Mouse (Mus musculus) hindbrain, embryonic 13.5 days (tissue): ENCODE measurements around the gene Smcr8. TPM values are rescaled to one million over a fixed set of nuclear protein-coding genes. Genes with fewer than 3 reads are reported as not detected.

ENCODE experiments used
- ATAC-seq: fragments of 200-750 bp; cut with Nextera tagmentation; 2 replicates; pipeline ENCODE4 v1.8.0; 2017; ENCODE audit warnings: moderate TSS enrichment; ENCODE audit not compliant: low FRiP score
- H3K27ac ChIP-seq: fragments of 300-500 bp; sonication (generic); 2 replicates; pipeline ENCODE4 v1.5.1; 2015; ENCODE audit warnings: inconsistent platforms, mild to moderate bottlenecking, moderate library complexity
- H3K27me3 ChIP-seq: fragments of 300-500 bp; sonication (generic); 2 replicates; pipeline ENCODE4 v1.6.1; 2015; ENCODE audit warnings: mild to moderate bottlenecking, inconsistent platforms
- H3K36me3 ChIP-seq: fragments of 300-500 bp; sonication (generic); 2 replicates; pipeline ENCODE4 v1.6.1; 2015; ENCODE audit warnings: mild to moderate bottlenecking, inconsistent platforms
- H3K4me1 ChIP-seq: fragments of 300-500 bp; sonication (generic); replicated peaks from 2 replicates; pipeline ENCODE4 v1.6.1; 2015; ENCODE audit warnings: inconsistent platforms
- H3K4me2 ChIP-seq: fragments of 300-500 bp; sonication (generic); 2 replicates; pipeline ENCODE4 v1.6.1; 2015; ENCODE audit warnings: inconsistent platforms, mild to moderate bottlenecking, moderate library complexity
- H3K4me3 ChIP-seq: fragments of 300-500 bp; sonication (generic); 2 replicates; pipeline ENCODE4 v1.5.1; 2015; ENCODE audit warnings: mild to moderate bottlenecking, inconsistent platforms
- H3K9ac ChIP-seq: fragments of 300-500 bp; sonication (generic); 2 replicates; pipeline ENCODE4 v1.6.1; 2015; ENCODE audit warnings: mild to moderate bottlenecking, inconsistent platforms
- H3K9me3 ChIP-seq: fragments of 300-500 bp; sonication (generic); 2 replicates; pipeline ENCODE4 v1.6.1; 2016; ENCODE audit warnings: inconsistent platforms
- WGBS: fragments of 180-500 bp; shearing (Covaris S2); methylation state at CpG from one replicate; pipeline ENCODE4 v1.1.7; 2015; 5-methylcytosine and 5-hydroxymethylcytosine counted together
- polyA plus RNA-seq: library from polyadenylated mRNA; unstranded; fragments of >200 nt; fragmentation: Nextera tagmentation; extraction: Ambion mirVana; gene quantifications from 2 replicates; pipeline ENCODE4 v1.2.1, GENCODE M21; 2015

Gene Smcr8
- 5.9 and 6.5 TPM in 2 replicates for polyA plus RNA-seq

GRCm38 (mm10) chr11:60776829-60777740, at the start of gene Smcr8, which contains the start of gene Top3a:
Gene Smcr8, plus strand, starts transcription at chr11:60777524.
Gene Top3a, minus strand, starts transcription at chr11:60777365.
- Histone ChIP-seq H3K4me3 (peak within 1 kb of the TSS; percentile 81), H3K9me3 (no peaks in the 10 kb centered on the region), H3K36me3 (peaks cover 22% of the 10 kb centered on the region), H3K4me1 (peaks cover 74% of the 10 kb centered on the region), H3K27ac (peak within 1 kb of the TSS; percentile 82), H3K9ac (peak within 1 kb of the TSS; percentile 85), H3K4me2 (peak within 1 kb of the TSS; percentile 86), H3K27me3 (no peaks in the 10 kb centered on the region)
- under 1% methylated on average over 62 of the region's 62 CpGs for WGBS
- ATAC-seq: peak; percentile 100

DNA sequence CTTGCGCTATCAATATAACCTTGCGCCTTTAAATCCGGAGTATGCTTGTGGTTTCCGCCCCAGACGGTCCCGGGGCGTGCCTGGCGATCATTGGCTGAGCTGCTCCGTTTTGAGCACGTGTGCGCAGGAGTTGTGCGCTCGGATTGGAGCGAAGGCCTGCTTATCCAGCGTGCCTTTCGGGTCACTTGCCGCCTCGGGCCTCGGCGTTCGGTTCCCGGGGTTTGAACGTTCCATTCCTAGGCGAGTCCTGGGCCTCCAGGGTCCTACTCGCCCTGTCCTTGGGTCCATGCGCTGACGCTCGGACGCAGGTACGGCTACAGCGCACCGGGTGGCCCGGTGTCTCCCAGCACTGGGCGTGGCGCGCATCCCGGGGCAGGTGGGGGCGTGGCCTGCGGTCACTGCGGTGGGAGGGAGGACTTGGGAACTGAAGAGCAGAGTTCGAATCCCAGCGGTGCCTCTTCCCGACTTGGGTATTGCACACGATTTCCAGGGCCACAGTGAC, 49.0 kb upstream of the Smcr8 start, which contains the start of gene Mief2:
TSS of gene Mief2 (plus strand) at position 139 of the 502 bp plus-strand sequence.
- WGBS: under 1% methylated on average over 44 of the region's 44 CpGs
- Histone ChIP-seq H3K4me3 (peak within 1 kb of the TSS; percentile 71), H3K4me2 (peak within 1 kb of the TSS; percentile 56), H3K9ac (peak within 1 kb of the TSS; percentile 88), H3K4me1 (peaks cover 35% of the 10 kb centered on the region), H3K27me3 (no peaks in the 10 kb centered on the region), H3K36me3 (peaks cover 48% of the 10 kb centered on the region), H3K27ac (peak within 1 kb of the TSS; percentile 91), H3K9me3 (no peaks in the 10 kb centered on the region)
- peak; percentile 94 for ATAC-seq

- peak overlapping the region; percentile 78 for H3K9ac ChIP-seq
- WGBS: 80% methylated on average over 6 of the region's 6 CpGs
- H3K4me1 ChIP-seq: peaks cover 35% of the 10 kb centered on the region
Measured at GRCm38 (mm10) chr11:60729217-60729641, 48.1 kb upstream of the Smcr8 start.

GRCm38 (mm10) chr11:60730169-60730568, 47.2 kb upstream of the Smcr8 start:
- no peak for ATAC-seq
- Histone ChIP-seq H3K4me1 (peaks cover 35% of the 10 kb centered on the region), H3K9ac (no peak overlapping the region), H3K36me3 (peaks cover 41% of the 10 kb centered on the region), H3K27ac (no peak overlapping the region), H3K9me3 (no peaks in the 10 kb centered on the region), H3K27me3 (no peaks in the 10 kb centered on the region), H3K4me3 (no peak overlapping the region), H3K4me2 (no peak overlapping the region)
- 88% methylated on average over 9 of the region's 9 CpGs for WGBS

More at GRCm38 (mm10) chr11:60729217-60729641, 48.1 kb upstream of the Smcr8 start:
- Histone ChIP-seq H3K27me3 (no peaks in the 10 kb centered on the region), H3K27ac (no peak overlapping the region), H3K9me3 (no peaks in the 10 kb centered on the region), H3K4me3 (peak overlapping the region; percentile 71), H3K36me3 (peaks cover 48% of the 10 kb centered on the region), H3K4me2 (peak overlapping the region; percentile 56)
- no peak for ATAC-seq

DNA sequence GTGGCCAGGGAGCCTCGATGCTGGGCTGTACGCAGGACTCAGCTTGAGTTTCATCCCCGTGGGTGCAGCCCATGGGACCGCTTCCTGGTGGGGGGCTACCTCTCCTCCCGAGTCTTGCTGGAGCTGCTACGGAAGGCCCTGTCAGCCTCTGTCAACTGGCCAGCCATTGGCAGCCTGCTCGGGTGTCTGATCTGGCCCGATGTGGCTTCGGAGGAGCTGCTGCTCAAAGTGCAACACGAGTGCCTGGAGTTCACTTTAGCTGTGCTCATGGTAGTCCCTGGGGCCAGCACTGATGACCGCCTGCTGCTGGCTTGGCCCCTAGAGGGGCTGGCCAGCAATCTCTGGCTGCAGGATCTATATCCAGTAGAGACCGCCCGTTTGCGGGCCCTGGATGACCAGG, 46.1 kb upstream of the Smcr8 start:
- peaks cover 25% of the 10 kb centered on the region for H3K4me1 ChIP-seq
- 91% methylated on average over 14 of the region's 14 CpGs for WGBS
- no peak overlapping the region for H3K27ac ChIP-seq
- H3K4me3 ChIP-seq: no peak overlapping the region
- ATAC-seq: no peak
- no peaks in the 10 kb centered on the region for H3K9me3 ChIP-seq
- no peak overlapping the region for H3K9ac ChIP-seq
- no peak overlapping the region for H3K4me2 ChIP-seq
- H3K36me3 ChIP-seq: peaks cover 41% of the 10 kb centered on the region
- H3K27me3 ChIP-seq: no peaks in the 10 kb centered on the region

- H3K4me2 ChIP-seq: no peak overlapping the region
- WGBS: 86% methylated on average over 2 of the region's 2 CpGs
- H3K9me3 ChIP-seq: no peaks in the 10 kb centered on the region
- H3K9ac ChIP-seq: no peak overlapping the region
- H3K27ac ChIP-seq: no peak overlapping the region
- H3K4me1 ChIP-seq: peaks cover 6% of the 10 kb centered on the region
- H3K36me3 ChIP-seq: peaks cover 58% of the 10 kb centered on the region
- H3K4me3 ChIP-seq: no peak overlapping the region
- H3K27me3 ChIP-seq: no peaks in the 10 kb centered on the region
- no peak for ATAC-seq
Measured at GRCm38 (mm10) chr11:60734206-60734605, 43.1 kb upstream of the Smcr8 start.

DNA sequence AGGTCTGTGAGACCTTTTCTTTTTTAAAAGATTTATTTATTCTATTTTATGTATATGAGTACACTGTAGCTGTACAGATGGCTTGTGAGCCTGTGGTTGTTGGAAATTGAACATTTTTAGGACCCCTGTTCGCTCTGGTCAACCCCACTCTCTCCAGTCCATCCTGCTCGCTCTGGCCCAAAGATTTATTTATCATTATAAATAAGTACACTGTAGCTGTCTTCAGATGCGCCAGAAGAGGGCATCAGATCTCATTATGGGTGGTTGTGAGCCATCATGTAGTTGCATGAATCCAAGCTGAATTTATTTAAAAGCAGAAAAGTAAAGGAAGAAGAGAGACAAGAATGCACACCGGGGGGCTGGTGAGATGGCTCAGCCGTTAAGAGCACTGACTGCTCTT, 42.1 kb upstream of the Smcr8 start:
- WGBS: 75% methylated on average over 5 of the region's 5 CpGs
- no peaks in the 10 kb centered on the region for H3K9me3 ChIP-seq
- H3K4me1 ChIP-seq: no peaks in the 10 kb centered on the region; the same call in 1 of the 2 replicates
- no peak for ATAC-seq
- H3K4me2 ChIP-seq: no peak overlapping the region
- H3K9ac ChIP-seq: no peak overlapping the region
- no peak overlapping the region for H3K27ac ChIP-seq
- H3K36me3 ChIP-seq: peaks cover 67% of the 10 kb centered on the region
- H3K4me3 ChIP-seq: no peak overlapping the region
- H3K27me3 ChIP-seq: no peaks in the 10 kb centered on the region

GRCm38 (mm10) chr11:60736491-60736890, 40.8 kb upstream of the Smcr8 start:
- peaks cover 67% of the 10 kb centered on the region for H3K36me3 ChIP-seq
- no peak overlapping the region for H3K27ac ChIP-seq
- no peaks in the 10 kb centered on the region; the same call in 1 of the 2 replicates for H3K4me1 ChIP-seq
- no peaks in the 10 kb centered on the region for H3K27me3 ChIP-seq
- no peak for ATAC-seq
- 93% methylated on average over 3 of the region's 3 CpGs for WGBS
- H3K4me2 ChIP-seq: no peak overlapping the region
- H3K4me3 ChIP-seq: no peak overlapping the region
- no peaks in the 10 kb centered on the region for H3K9me3 ChIP-seq
- H3K9ac ChIP-seq: no peak overlapping the region

DNA sequence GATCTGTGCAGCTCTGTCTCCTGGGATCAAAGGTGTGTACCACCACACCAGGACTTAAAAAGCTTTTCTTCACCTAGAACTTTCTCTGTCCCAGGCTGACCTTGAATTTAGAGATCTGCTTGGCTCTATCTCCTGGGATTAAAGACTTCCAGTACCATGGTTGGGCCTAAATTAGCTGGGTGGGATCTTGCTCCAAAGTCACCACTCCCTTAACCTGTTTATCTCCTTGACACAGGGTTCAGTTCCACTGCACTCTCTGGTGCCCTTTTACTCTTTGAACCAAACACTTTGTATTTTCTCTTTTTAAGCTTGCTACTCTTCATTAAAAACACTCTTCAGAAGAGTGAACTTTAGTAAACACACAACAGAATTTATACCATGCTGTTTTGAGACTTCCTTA, 39.9 kb upstream of the Smcr8 start:
- no peak overlapping the region for H3K27ac ChIP-seq
- no peak overlapping the region for H3K4me2 ChIP-seq
- H3K36me3 ChIP-seq: peaks cover 67% of the 10 kb centered on the region
- H3K4me3 ChIP-seq: no peak overlapping the region
- H3K4me1 ChIP-seq: no peaks in the 10 kb centered on the region; the same call in 1 of the 2 replicates
- H3K9ac ChIP-seq: no peak overlapping the region
- no peak for ATAC-seq
- H3K9me3 ChIP-seq: no peaks in the 10 kb centered on the region
- H3K27me3 ChIP-seq: no peaks in the 10 kb centered on the region

- H3K27me3 ChIP-seq: no peaks in the 10 kb centered on the region
- H3K4me1 ChIP-seq: no peaks in the 10 kb centered on the region
- H3K9me3 ChIP-seq: no peaks in the 10 kb centered on the region
- no peak for ATAC-seq
- H3K4me3 ChIP-seq: no peak overlapping the region
- H3K36me3 ChIP-seq: peaks cover 77% of the 10 kb centered on the region
- no peak overlapping the region for H3K9ac ChIP-seq
- H3K4me2 ChIP-seq: no peak overlapping the region
- no peak overlapping the region for H3K27ac ChIP-seq
- 87% methylated on average over 3 of the region's 3 CpGs for WGBS
Measured at GRCm38 (mm10) chr11:60740321-60740720, 37.0 kb upstream of the Smcr8 start.

DNA sequence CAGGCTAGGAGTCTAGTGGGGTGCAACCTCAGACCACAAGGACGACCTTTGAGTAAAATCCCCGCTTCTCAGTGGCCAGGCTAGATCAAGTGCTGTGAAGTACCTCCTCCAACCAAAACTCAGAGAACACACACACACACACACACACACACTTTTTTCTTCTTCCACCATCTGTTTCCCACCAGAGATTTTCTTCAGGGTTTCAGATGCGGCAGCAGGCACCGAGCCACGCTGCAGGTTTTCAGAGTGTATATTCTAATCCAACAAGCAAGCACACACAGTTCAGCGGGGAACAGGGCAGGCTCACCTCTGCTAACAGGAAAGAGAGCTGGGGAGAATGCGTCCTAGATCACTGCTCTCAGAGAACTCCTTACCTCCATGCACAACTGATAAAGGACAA, 21.8 kb upstream of the Smcr8 start:
- Histone ChIP-seq H3K9me3 (no peaks in the 10 kb centered on the region), H3K4me3 (no peak overlapping the region), H3K4me1 (no peaks in the 10 kb centered on the region), H3K4me2 (no peak overlapping the region), H3K9ac (no peak overlapping the region), H3K27me3 (no peaks in the 10 kb centered on the region), H3K36me3 (peaks cover 78% of the 10 kb centered on the region), H3K27ac (no peak overlapping the region)
- 96% methylated on average over 7 of the region's 7 CpGs for WGBS
- ATAC-seq: no peak

- Histone ChIP-seq H3K9ac (no peak overlapping the region), H3K4me2 (no peak overlapping the region), H3K9me3 (no peaks in the 10 kb centered on the region), H3K27me3 (no peaks in the 10 kb centered on the region), H3K27ac (no peak overlapping the region), H3K4me1 (no peaks in the 10 kb centered on the region), H3K4me3 (no peak overlapping the region), H3K36me3 (peaks cover 35% of the 10 kb centered on the region)
- ATAC-seq: no peak
- WGBS: 94% methylated on average over 3 of the region's 3 CpGs
Measured at GRCm38 (mm10) chr11:60761681-60762080, 15.6 kb upstream of the Smcr8 start.
